Mouse (Mus musculus): ENCODE measurements at regions not wholly inside any gene's neighbourhood (a gene's known extent, or its start where the extent isn't known, plus 50 kb on each side); places are given as distances from the start of the nearest gene placed in this dataset.
A peak's percentile ranks its signal among the peaks of the same experiment; 100 is the strongest.
"Not testable (repeated sequence)": the region's sequence is repeated elsewhere in the genome, so short reads cannot be mapped to it uniquely, and the experiment has no call there.

- DNase-seq (ENCODE audit: extremely low spot score in 1 of 2, low spot score in 1 of 2), result no peak
These were observed 398.3 kb downstream of the Gm4340 start for GRCm38 (mm10) chr10:104592009-104592603.

- no peak for DNase-seq (ENCODE audit: extremely low spot score in 1 of 2, low spot score in 1 of 2)
These were observed 402.1 kb downstream of the Gm4340 start for GRCm38 (mm10) chr10:104595920-104596319.

GRCm38 (mm10) chr10:104627629-104628028 is 433.8 kb downstream of the Gm4340 start:
- no peak for DNase-seq (ENCODE audit: extremely low spot score in 1 of 2, low spot score in 1 of 2)

- DNase-seq (ENCODE audit: extremely low spot score in 1 of 2, low spot score in 1 of 2), result no peak
These were observed 457.2 kb downstream of the Gm4340 start for GRCm38 (mm10) chr10:104651020-104651419.

- no peak for DNase-seq (ENCODE audit: extremely low spot score in 1 of 2, low spot score in 1 of 2)
These were observed 466.5 kb downstream of the Gm4340 start for GRCm38 (mm10) chr10:104660298-104660697.

GRCm38 (mm10) chr10:104661672-104662071 is 467.8 kb downstream of the Gm4340 start:
- no peak for DNase-seq (ENCODE audit: extremely low spot score in 1 of 2, low spot score in 1 of 2)

GRCm38 (mm10) chr10:104668286-104668685 is 474.4 kb downstream of the Gm4340 start:
- DNase-seq (ENCODE audit: extremely low spot score in 1 of 2, low spot score in 1 of 2), result no peak

- DNase-seq (ENCODE audit: extremely low spot score in 1 of 2, low spot score in 1 of 2), result no peak
These were observed 491.0 kb downstream of the Gm4340 start for GRCm38 (mm10) chr10:104684717-104685336.

- DNase-seq (ENCODE audit: extremely low spot score in 1 of 2, low spot score in 1 of 2), result no peak
These were observed 492.0 kb downstream of the Gm4340 start for GRCm38 (mm10) chr10:104685857-104686256.

- DNase-seq (ENCODE audit: extremely low spot score in 1 of 2, low spot score in 1 of 2), result peak in 1 of 2 experiments; percentile 4
These were observed 492.8 kb downstream of the Gm4340 start for GRCm38 (mm10) chr10:104686669-104687068.

GRCm38 (mm10) chr10:104694974-104695373 is 501.1 kb downstream of the Gm4340 start:
- DNase-seq (ENCODE audit: extremely low spot score in 1 of 2, low spot score in 1 of 2), result no peak

GRCm38 (mm10) chr10:104708926-104709325 is 515.1 kb downstream of the Gm4340 start:
- no peak for DNase-seq (ENCODE audit: extremely low spot score in 1 of 2, low spot score in 1 of 2)

- not testable (repeated sequence) for DNase-seq (ENCODE audit: extremely low spot score in 1 of 2, low spot score in 1 of 2)
These were observed 519.6 kb downstream of the Gm4340 start for GRCm38 (mm10) chr10:104713281-104713915.
